Mouse (Mus musculus) olfactory bulb, adult 2 months (tissue): ENCODE results near the gene Stx1b. TPM values are rescaled to one million over a fixed set of nuclear protein-coding genes. Genes with fewer than 3 reads are reported as not detected.

Experiments used
- H3K27ac ChIP-seq: fragments of 200-500 bp; 2 replicates; pipeline ENCODE4 v1.5.1; 2012; ENCODE audit warnings: low read depth, low read length; ENCODE audit not compliant: insufficient read depth
- H3K4me1 ChIP-seq: fragments of 200-500 bp; 2 replicates; pipeline ENCODE4 v1.6.1; 2012; ENCODE audit warnings: low read length; ENCODE audit not compliant: control insufficient read depth, insufficient read depth
- H3K4me3 ChIP-seq: fragments of 200-500 bp; 2 replicates; pipeline ENCODE4 v1.5.1; 2012; ENCODE audit warnings: mild to moderate bottlenecking, low read depth, low read length, moderate library complexity; ENCODE audit not compliant: insufficient read depth
- CTCF ChIP-seq: fragments of 200-500 bp; IDR thresholded peaks from 2 replicates; pipeline ENCODE4 v1.5.1; 2012; ENCODE audit warnings: low read depth, mild to moderate bottlenecking, low read length, moderate library complexity; ENCODE audit not compliant: insufficient read depth
- POLR2A ChIP-seq: fragments of 200-500 bp; IDR thresholded peaks from 2 replicates; pipeline ENCODE4 v1.6.1; 2012; ENCODE audit warnings: mild to moderate bottlenecking, low read depth, low read length, moderate library complexity; ENCODE audit not compliant: insufficient read depth
- WGBS: fragments of 180-500 bp; shearing (Covaris S2); methylation state at CpG from one replicate; pipeline ENCODE4 v1.1.7; 2018; 5-methylcytosine and 5-hydroxymethylcytosine counted together
- polyA plus RNA-seq: library from polyadenylated mRNA; stranded (reverse); fragments of >200 nt; gene quantifications from 2 replicates; pipeline ENCODE4 v1.2.4, GENCODE M21; 2012; ENCODE audit warnings: low replicate concordance; ENCODE audit not compliant: missing spikeins, insufficient read depth, insufficient read length

The Stx1b gene
- 303 TPM in 1 of 2 replicates, not detected in the other for polyA plus RNA-seq

DNA sequence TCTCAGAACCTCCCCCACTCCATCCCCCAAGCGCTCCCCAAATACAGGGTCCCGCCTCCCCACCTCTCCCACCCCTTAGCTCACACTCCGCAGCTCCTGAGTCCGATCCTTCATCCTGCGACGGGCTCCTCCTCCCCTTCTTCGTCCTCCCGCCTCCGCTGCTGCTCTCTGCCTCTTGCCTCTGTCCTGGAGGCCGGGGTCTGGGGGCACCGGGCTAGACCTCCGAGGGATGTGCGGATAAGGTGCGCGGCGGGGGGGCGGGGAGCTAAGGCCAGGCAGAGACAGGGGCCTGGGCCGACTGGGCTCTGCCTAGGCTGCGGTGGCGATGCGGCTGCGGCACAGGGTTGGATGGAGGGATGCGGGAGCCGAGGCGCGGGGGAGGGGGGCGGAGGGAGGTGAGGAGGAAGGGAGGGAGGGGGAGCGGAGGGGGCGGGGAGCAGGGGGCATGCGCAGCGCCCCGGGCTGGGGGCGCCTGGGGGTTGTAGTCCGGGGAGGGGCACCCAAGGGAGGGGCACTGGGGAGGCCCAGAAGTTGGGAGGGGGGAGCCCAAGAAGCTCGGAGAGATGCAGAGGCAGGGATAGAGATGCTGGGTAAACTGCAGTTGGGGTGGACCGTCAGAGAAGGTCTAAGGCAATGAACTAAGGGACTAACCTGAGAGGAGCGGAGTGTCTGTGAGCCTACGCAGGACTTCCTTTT, at the start of gene Stx1b, which contains the start of gene Stx4a:
TSS of gene Stx1b (minus strand) at position 374 of the 696 bp plus-strand sequence.
TSS of gene Stx4a (plus strand) at position 119 of the 696 bp plus-strand sequence.
- peak within 1 kb of the TSS; percentile 95 for H3K27ac ChIP-seq
- WGBS = 3% methylated on average over 37 of the region's 38 CpGs
- TF ChIP-seq POLR2A = peak; percentile 73
- 0 out of 2 replicates have a peak, but pooled peaks have one; percentile 3 for TF ChIP-seq CTCF
- H3K4me1 ChIP-seq = peaks cover 22% of the 10 kb centered on the region
- H3K4me3 ChIP-seq = peak within 1 kb of the TSS; percentile 97

GRCm38 (mm10) chr7:127870136-127870821, 45.9 kb upstream of the Stx1b start:
- Histone ChIP-seq H3K27ac (no peak overlapping the region), H3K4me3 (no peak overlapping the region), H3K4me1 (peaks cover 9% of the 10 kb centered on the region; the same call in 1 of the 2 replicates)
- TF ChIP-seq POLR2A (no peak), CTCF (no peak)
- WGBS = 81% methylated on average over 5 of the region's 5 CpGs

DNA sequence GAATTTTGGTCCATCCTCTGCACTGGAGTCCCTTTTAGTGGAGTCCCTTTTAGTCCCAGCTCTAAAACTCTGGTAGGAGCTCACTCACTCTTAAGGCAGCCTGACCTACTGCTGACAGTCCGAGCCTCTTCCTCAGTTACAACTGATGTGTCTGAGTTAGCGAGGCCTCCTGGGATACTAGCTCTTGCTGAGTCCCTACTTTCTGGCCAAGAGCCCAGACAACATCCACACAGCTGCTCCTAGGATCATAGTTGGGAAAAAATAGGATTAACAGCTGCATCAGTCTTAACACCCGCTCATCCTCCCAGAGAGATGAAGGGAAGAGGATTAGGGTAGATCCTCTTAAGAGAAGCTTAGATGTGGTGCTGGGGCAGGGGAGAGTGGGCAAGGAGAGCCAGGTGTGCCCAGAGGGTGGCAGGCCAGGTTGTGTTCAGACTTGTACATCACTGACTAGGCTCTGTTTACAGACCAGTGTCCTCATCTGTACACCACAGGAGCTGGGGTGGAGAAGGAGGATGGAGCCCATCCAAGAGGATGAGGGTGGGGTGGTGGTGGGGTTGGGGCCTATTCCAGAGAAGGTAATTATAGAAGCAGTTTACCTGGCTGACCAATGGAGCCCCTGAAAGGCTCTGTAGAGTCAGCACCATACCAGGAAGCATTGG, 44.9 kb upstream of the Stx1b start:
- H3K27ac ChIP-seq = no peak overlapping the region
- TF ChIP-seq CTCF = no peak
- TF ChIP-seq POLR2A = no peak

DNA sequence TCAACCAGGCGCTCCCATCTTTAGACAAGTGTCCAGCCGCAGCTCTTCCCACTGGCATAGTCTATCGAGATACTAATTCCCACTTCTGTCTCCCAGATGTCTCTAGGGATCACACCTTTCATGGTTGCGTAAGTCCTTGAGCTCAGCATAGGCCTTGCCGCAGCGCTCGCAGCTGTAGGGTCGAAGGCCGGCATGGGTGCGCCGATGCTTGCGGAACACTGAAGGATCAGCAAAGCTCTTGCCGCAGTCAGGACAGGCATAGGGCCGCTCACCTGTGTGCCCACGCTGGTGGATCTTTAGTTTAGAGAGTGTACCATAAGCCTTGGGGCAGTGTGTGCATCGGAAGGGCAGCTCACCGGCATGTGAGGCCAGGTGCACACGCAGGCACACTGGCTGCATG, 43.3 kb upstream of the Stx1b start:
- 96% methylated on average over 18 of the region's 18 CpGs for WGBS

More for the DNA sequence above, 44.9 kb upstream of the Stx1b start:
- no peak overlapping the region for H3K4me3 ChIP-seq
- peaks cover 9% of the 10 kb centered on the region; the same call in 1 of the 2 replicates for H3K4me1 ChIP-seq
- 28% methylated on average over 3 of the region's 3 CpGs for WGBS

DNA sequence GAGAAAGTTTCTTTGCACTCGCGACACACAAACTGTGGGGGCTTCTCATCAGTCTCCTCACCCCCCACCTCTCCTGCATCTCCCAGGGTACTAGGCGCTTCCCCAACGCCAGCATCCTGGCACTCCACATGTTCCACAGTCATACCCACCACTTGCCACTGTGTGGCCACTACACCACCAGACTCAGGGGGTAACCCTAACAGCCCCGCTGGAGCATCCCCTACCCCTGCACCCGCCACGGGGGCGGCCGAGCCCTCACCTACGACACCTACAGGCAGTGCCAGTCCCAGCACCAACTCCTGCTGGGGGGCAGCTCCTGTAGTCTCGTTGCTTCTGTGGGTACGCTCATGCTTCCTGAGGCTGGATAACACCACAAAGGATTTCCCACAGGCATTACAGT, 42.1 kb upstream of the Stx1b start:
- TF ChIP-seq CTCF = no peak
- no peak for TF ChIP-seq POLR2A
- Histone ChIP-seq H3K27ac (no peak overlapping the region), H3K4me1 (peaks cover 9% of the 10 kb centered on the region; the same call in 1 of the 2 replicates), H3K4me3 (no peak overlapping the region)
- WGBS = 91% methylated on average over 12 of the region's 12 CpGs

More for the DNA sequence above, 43.3 kb upstream of the Stx1b start:
- Histone ChIP-seq H3K4me3 (no peak overlapping the region), H3K27ac (no peak overlapping the region), H3K4me1 (peaks cover 9% of the 10 kb centered on the region; the same call in 1 of the 2 replicates)
- no peak for TF ChIP-seq CTCF
- no peak for TF ChIP-seq POLR2A

- 98% methylated on average over 6 of the region's 6 CpGs for WGBS
Observed at GRCm38 (mm10) chr7:127858258-127858657, 33.9 kb upstream of the Stx1b start.

GRCm38 (mm10) chr7:127850906-127851305, 26.6 kb upstream of the Stx1b start:
- TF ChIP-seq POLR2A (no peak), CTCF (no peak)
- H3K27ac ChIP-seq = no peak overlapping the region
- no peak overlapping the region for H3K4me3 ChIP-seq
- H3K4me1 ChIP-seq = no peaks in the 10 kb centered on the region
- 63% methylated on average over 5 of the region's 5 CpGs for WGBS

More at GRCm38 (mm10) chr7:127858258-127858657, 33.9 kb upstream of the Stx1b start:
- TF ChIP-seq POLR2A (no peak), CTCF (no peak)
- Histone ChIP-seq H3K4me3 (no peak overlapping the region), H3K4me1 (no peaks in the 10 kb centered on the region), H3K27ac (no peak overlapping the region)

- Histone ChIP-seq H3K27ac (no peak overlapping the region), H3K4me1 (no peaks in the 10 kb centered on the region), H3K4me3 (no peak overlapping the region)
- 79% methylated on average over 6 of the region's 6 CpGs for WGBS
- TF ChIP-seq CTCF (no peak), POLR2A (no peak)
Observed at GRCm38 (mm10) chr7:127849973-127850875, 25.9 kb upstream of the Stx1b start.
